Mouse (Mus musculus) lung, adult 2 months (tissue): ENCODE results near the gene Mpped1.

ENCODE experiments used
- CTCF ChIP-seq: fragments of 200-500 bp; IDR thresholded peaks from 2 replicates; pipeline ENCODE4 v1.5.1; 2011; ENCODE audit warnings: mild to moderate bottlenecking, low read length, control low read depth; ENCODE audit not compliant: insufficient read depth
- POLR2A ChIP-seq: fragments of 200-500 bp; IDR thresholded peaks from 2 replicates; pipeline ENCODE4 v1.6.1; 2011; ENCODE audit warnings: low read depth, mild to moderate bottlenecking, control low read depth, low read length, borderline replicate concordance; ENCODE audit errors: extremely low read depth

DNA sequence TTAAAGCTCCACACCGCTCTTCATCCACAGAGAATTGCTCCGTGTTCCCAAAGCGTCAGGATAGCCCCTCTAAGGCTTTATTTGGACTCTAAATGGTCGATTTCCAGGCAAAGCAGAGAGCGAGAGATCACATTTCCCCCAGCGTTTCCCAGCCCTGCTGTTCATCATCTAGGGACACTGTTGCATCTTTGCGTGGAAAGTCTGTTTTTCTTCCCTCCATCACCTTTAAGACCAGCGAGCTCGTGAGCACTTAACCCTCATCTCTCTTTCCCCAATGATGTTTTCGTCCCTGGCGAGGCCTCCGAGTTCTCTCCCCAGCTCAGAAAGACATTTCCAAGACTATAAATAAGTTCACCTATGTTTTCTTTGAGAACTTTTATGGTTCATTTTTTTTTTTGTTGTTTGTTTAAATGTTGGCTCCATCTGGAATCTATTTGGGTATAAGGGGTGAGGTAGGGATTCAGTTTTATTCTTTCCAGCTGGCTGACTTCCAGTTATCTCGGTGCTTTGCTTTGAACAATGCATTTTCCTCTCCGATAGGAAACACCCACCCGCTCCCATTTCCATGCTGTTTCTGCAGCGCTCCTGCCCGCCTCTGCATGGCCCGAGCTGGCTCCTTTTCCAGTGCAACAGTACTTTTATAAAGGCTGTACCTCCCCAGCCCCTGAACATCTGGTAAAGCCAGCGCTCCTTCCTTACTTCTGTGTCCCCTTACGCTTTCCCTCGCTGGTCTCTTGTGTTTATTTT lies 38.4 kb upstream of the Mpped1 start:
- TF ChIP-seq POLR2A (no peak), CTCF (no peak)
